Mouse (Mus musculus) cerebellum, adult 2 months (tissue): Measurements from ENCODE around the gene Treh.

ENCODE experiments used
- CTCF ChIP-seq: fragments of 200-500 bp; IDR thresholded peaks from 2 replicates; pipeline ENCODE4 v1.5.1; 2011; ENCODE audit warnings: low read depth, mild to moderate bottlenecking, control low read depth, low read length, moderate library complexity, borderline replicate concordance; ENCODE audit not compliant: insufficient read depth
- POLR2A ChIP-seq: fragments of 200-500 bp; IDR thresholded peaks from 2 replicates; pipeline ENCODE4 v1.6.1; 2011; ENCODE audit warnings: low read length, control low read depth, borderline replicate concordance; ENCODE audit not compliant: insufficient read depth

DNA sequence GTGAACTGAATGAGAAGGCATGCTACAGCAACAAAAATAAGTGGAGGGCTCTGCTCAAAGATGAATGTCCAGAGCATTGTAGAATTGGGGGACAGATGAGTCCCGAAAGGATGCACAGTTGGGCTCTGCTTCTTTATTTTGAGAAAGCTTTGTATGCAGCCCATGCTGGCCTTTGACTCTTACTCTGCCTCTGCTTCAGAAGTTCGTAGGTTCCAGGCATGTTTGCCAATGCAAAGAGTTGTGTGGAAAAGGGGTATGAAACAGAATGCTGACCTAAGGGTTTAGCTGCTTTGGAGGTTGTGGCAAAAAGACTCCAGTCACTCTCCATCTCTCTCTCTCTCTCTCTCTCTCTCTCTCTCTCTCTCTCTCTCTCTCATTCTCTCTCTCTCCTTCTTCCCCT is 31.4 kb upstream of the Treh start:
- TF ChIP-seq CTCF (no peak), POLR2A (no peak)
